Mouse (Mus musculus) embryonic fibroblast, embryonic 13.5 days (primary cell): ENCODE measurements around the gene Cdc26.

Source experiments
- CTCF ChIP-seq: IDR thresholded peaks from 2 replicates; pipeline ENCODE4 v1.5.1; 2011; ENCODE audit warnings: mild to moderate bottlenecking, control low read depth, low read length, moderate library complexity, borderline replicate concordance; ENCODE audit not compliant: insufficient read depth
- POLR2A ChIP-seq: IDR thresholded peaks from 2 replicates; pipeline ENCODE4 v1.6.1; 2011; ENCODE audit warnings: low read depth, mild to moderate bottlenecking, control low read depth, low read length, moderate library complexity

DNA sequence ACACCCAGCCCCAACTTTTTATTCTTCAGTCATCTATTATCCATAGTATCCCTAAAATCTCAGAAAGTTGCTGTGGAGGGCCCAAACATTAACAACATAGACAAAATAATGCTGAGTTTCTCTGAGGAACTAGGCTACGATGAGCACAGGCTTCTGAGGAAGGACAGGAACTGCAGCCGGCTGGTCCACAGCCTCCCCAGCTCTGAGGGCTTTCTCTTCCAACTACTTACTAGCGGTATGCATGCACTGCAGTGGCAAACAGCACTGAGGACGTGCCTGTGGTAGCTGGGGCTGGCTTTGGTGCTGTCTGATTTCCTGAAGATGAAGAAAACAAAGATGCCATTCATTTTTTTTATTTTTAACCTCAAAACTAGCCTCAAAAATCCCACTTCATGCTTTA, 62.6 kb downstream of the Cdc26 start:
- no peak for TF ChIP-seq CTCF
- no peak for TF ChIP-seq POLR2A
